Mouse (Mus musculus) intestine, embryonic 14.5 days (tissue): ENCODE measurements around the gene Cib3. TPM values are rescaled to one million over a fixed set of nuclear protein-coding genes. Genes with fewer than 3 reads are reported as not detected.

Source experiments
- ATAC-seq: fragments of 200-750 bp; cut with Nextera tagmentation; replicated peaks from 2 replicates; pipeline ENCODE4 v1.8.0; 2017; ENCODE audit warnings: low read depth, moderate number of reproducible peaks, moderate TSS enrichment, moderate library complexity; ENCODE audit not compliant: low FRiP score, low TSS enrichment
- DNase-seq: peaks from one replicate; pipeline ENCODE4 v3.0.0-alpha.2; 2018; ENCODE audit warnings: low spot score
- H3K27ac ChIP-seq: fragments of 300-500 bp; sonication (generic); 2 replicates; pipeline ENCODE4 v1.5.1; 2014; ENCODE audit warnings: low read depth, mild to moderate bottlenecking, control low read depth
- H3K27me3 ChIP-seq: fragments of 300-500 bp; sonication (generic); replicated peaks from 2 replicates; pipeline ENCODE4 v1.6.1; 2014; ENCODE audit warnings: low read length, control low read depth; ENCODE audit not compliant: control insufficient read depth, insufficient read depth
- H3K36me3 ChIP-seq: fragments of 300-500 bp; sonication (generic); 2 replicates; pipeline ENCODE4 v1.6.1; 2014; ENCODE audit warnings: low read length, control low read depth; ENCODE audit not compliant: control insufficient read depth, insufficient read depth
- H3K4me1 ChIP-seq: fragments of 300-500 bp; sonication (generic); replicated peaks from 2 replicates; pipeline ENCODE4 v1.6.1; 2014; ENCODE audit warnings: low read length, control low read depth, mixed read lengths; ENCODE audit not compliant: control insufficient read depth, insufficient read depth
- H3K4me2 ChIP-seq: fragments of 300-500 bp; sonication (generic); 2 replicates; pipeline ENCODE4 v1.6.1; 2014; ENCODE audit warnings: low read length
- H3K4me3 ChIP-seq: fragments of 300-500 bp; sonication (generic); 2 replicates; pipeline ENCODE4 v1.5.1; 2014; ENCODE audit warnings: low read depth, low read length, control low read depth, mixed read lengths
- H3K9ac ChIP-seq: fragments of 300-500 bp; sonication (generic); 2 replicates; pipeline ENCODE4 v1.6.1; 2014; ENCODE audit warnings: mild to moderate bottlenecking, low read length
- H3K9me3 ChIP-seq: fragments of 300-500 bp; sonication (generic); 2 replicates; pipeline ENCODE4 v1.6.1; 2016; ENCODE audit warnings: low read length, control low read depth; ENCODE audit not compliant: control insufficient read depth
- WGBS: fragments of 180-500 bp; shearing (Covaris S2); extraction: QIAGEN DNeasy Blood & Tissue Kit; methylation state at CpG from one replicate; pipeline ENCODE4 v1.1.7; 2014; 5-methylcytosine and 5-hydroxymethylcytosine counted together
- polyA plus RNA-seq: library from polyadenylated mRNA; unstranded; fragments of >200 nt; fragmentation: Nextera tagmentation; extraction: Ambion mirVana; gene quantifications from 2 replicates; pipeline ENCODE4 v1.2.1, GENCODE M21; 2014

Gene Cib3
- polyA plus RNA-seq, 1 experiment from 2014 or later = not detected

- WGBS = 92% methylated on average over 1 of the region's 1 CpGs
- no peak overlapping the region for H3K4me2 ChIP-seq
- no peak overlapping the region for H3K9ac ChIP-seq
- ATAC-seq (no peak), DNase-seq (no peak)
- peaks cover 14% of the 10 kb centered on the region for H3K36me3 ChIP-seq
- H3K4me1 ChIP-seq = peaks cover 5% of the 10 kb centered on the region
- no peaks in the 10 kb centered on the region for H3K27me3 ChIP-seq
- no peak overlapping the region for H3K27ac ChIP-seq
- H3K4me3 ChIP-seq = no peak overlapping the region
- no peaks in the 10 kb centered on the region for H3K9me3 ChIP-seq
These were observed 29.6 kb upstream of the Cib3 start for GRCm38 (mm10) chr8:72242226-72242625.

- H3K36me3 ChIP-seq = 0 out of 2 replicates have a peak, but pooled peaks cover 3% of the 10 kb centered on the region
These were observed 28.3 kb upstream of the Cib3 start for GRCm38 (mm10) chr8:72240951-72241350.

GRCm38 (mm10) chr8:72240403-72240763, 27.7 kb upstream of the Cib3 start:
- Histone ChIP-seq H3K36me3 (no peaks in the 10 kb centered on the region), H3K4me3 (peak overlapping the region; percentile 81), H3K4me1 (peaks cover 5% of the 10 kb centered on the region), H3K4me2 (peak overlapping the region; percentile 65), H3K27me3 (no peaks in the 10 kb centered on the region), H3K9me3 (no peaks in the 10 kb centered on the region), H3K27ac (peak overlapping the region; percentile 94), H3K9ac (peak overlapping the region; percentile 62)
- peak; percentile 73 for ATAC-seq
- 1% methylated on average over 24 of the region's 24 CpGs for WGBS
- DNase-seq = no peak

More at GRCm38 (mm10) chr8:72240951-72241350, 28.3 kb upstream of the Cib3 start:
- Histone ChIP-seq H3K4me1 (peaks cover 5% of the 10 kb centered on the region), H3K27ac (no peak overlapping the region; the same call in 1 of the 2 replicates), H3K4me3 (peak overlapping the region; percentile 81), H3K4me2 (peak overlapping the region; percentile 65), H3K9me3 (no peaks in the 10 kb centered on the region), H3K27me3 (no peaks in the 10 kb centered on the region), H3K9ac (peak overlapping the region; percentile 62)
- ATAC-seq (no peak), DNase-seq (peak; percentile 53)
- 68% methylated on average over 7 of the region's 7 CpGs for WGBS

- H3K4me2 ChIP-seq = peak within 1 kb of the TSS; percentile 65
- peak within 1 kb of the TSS; percentile 81 for H3K4me3 ChIP-seq
- H3K27me3 ChIP-seq = no peaks in the 10 kb centered on the region
- peak; percentile 96 for ATAC-seq
- H3K9ac ChIP-seq = peak within 1 kb of the TSS; percentile 62
- WGBS = under 1% methylated on average over 54 of the region's 54 CpGs
- no peaks in the 10 kb centered on the region for H3K9me3 ChIP-seq
- H3K27ac ChIP-seq = peak within 1 kb of the TSS; percentile 94
- no peaks in the 10 kb centered on the region for H3K36me3 ChIP-seq
- peak; percentile 99 for DNase-seq
- H3K4me1 ChIP-seq = peaks cover 5% of the 10 kb centered on the region
These were observed 27.1 kb upstream of the Cib3 start, which contains the start of gene Ap1m1 for GRCm38 (mm10) chr8:72239499-72240402. TSS of gene Ap1m1 (plus strand) at chr8:72240018.

GRCm38 (mm10) chr8:72222656-72223055, 10.0 kb upstream of the Cib3 start:
- Histone ChIP-seq H3K4me1 (peaks cover 10% of the 10 kb centered on the region; the same call in 1 of the 2 replicates), H3K4me2 (no peak overlapping the region), H3K9ac (no peak overlapping the region), H3K36me3 (peaks cover 31% of the 10 kb centered on the region), H3K27me3 (peaks cover 2% of the 10 kb centered on the region; the same call in 1 of the 2 replicates), H3K9me3 (no peaks in the 10 kb centered on the region), H3K4me3 (no peak overlapping the region), H3K27ac (no peak overlapping the region)
- no peak for ATAC-seq
- DNase-seq = no peak
- WGBS = 89% methylated on average over 5 of the region's 5 CpGs

- peaks cover 10% of the 10 kb centered on the region; the same call in 1 of the 2 replicates for H3K4me1 ChIP-seq
- WGBS = 89% methylated on average over 4 of the region's 4 CpGs
- DNase-seq (no peak), ATAC-seq (no peak)
- H3K4me2 ChIP-seq = peak overlapping the region; percentile 93
- H3K4me3 ChIP-seq = peak overlapping the region; percentile 94
- no peaks in the 10 kb centered on the region for H3K9me3 ChIP-seq
- H3K9ac ChIP-seq = peak overlapping the region; percentile 85; the same call in 1 of the 2 replicates
- no peak overlapping the region for H3K27ac ChIP-seq
- H3K27me3 ChIP-seq = peaks cover 8% of the 10 kb centered on the region; the same call in 1 of the 2 replicates
- peaks cover 31% of the 10 kb centered on the region for H3K36me3 ChIP-seq
These were observed 8.1 kb upstream of the Cib3 start for GRCm38 (mm10) chr8:72220758-72221157.

- H3K4me2 ChIP-seq = peak within 1 kb of the TSS; percentile 93
- H3K4me3 ChIP-seq = peak within 1 kb of the TSS; percentile 94
- H3K4me1 ChIP-seq = peaks cover 10% of the 10 kb centered on the region; the same call in 1 of the 2 replicates
- peak within 1 kb of the TSS; percentile 85 for H3K9ac ChIP-seq
- H3K36me3 ChIP-seq = peaks cover 31% of the 10 kb centered on the region
- H3K27ac ChIP-seq = peak within 1 kb of the TSS; percentile 76
- ATAC-seq (peak; percentile 99), DNase-seq (peak; percentile 92)
- 10% methylated on average over 39 of the region's 39 CpGs for WGBS
- peaks cover 8% of the 10 kb centered on the region; the same call in 1 of the 2 replicates for H3K27me3 ChIP-seq
- no peaks in the 10 kb centered on the region for H3K9me3 ChIP-seq
These were observed 7.1 kb upstream of the Cib3 start, which contains the start of gene Fam32a for GRCm38 (mm10) chr8:72219541-72220363. TSS of gene Fam32a (plus strand) at chr8:72219730.
